Mouse (Mus musculus) myocyte (in vitro differentiated cells): ENCODE measurements around the gene Gm5615.

ENCODE experiments used
- CEBPB ChIP-seq: IDR thresholded peaks from 2 replicates; pipeline ENCODE4 v1.6.1; 2011; ENCODE audit warnings: mild to moderate bottlenecking, moderate library complexity; ENCODE audit not compliant: poor library complexity, insufficient read depth, severe bottlenecking
- MYOG ChIP-seq, 3 experiments: IDR thresholded peaks; one replicate each; pipeline ENCODE4 v1.6.1; 2011; ENCODE audit warnings: control low read depth in 2 of 3, low read depth in 2 of 3, mild to moderate bottlenecking in 2 of 3; ENCODE audit not compliant: insufficient read length in 2 of 3, control insufficient read depth in 1 of 3, insufficient read depth in 1 of 3
- POLR2A ChIP-seq: IDR thresholded peaks from one replicate; pipeline ENCODE4 v1.6.1; 2011; ENCODE audit warnings: low read depth, mild to moderate bottlenecking, control low read depth, moderate library complexity; ENCODE audit not compliant: insufficient read length
- POLR2AphosphoS2 ChIP-seq: IDR thresholded peaks from one replicate; pipeline ENCODE4 v1.6.1; 2011; ENCODE audit warnings: low read depth, control low read depth; ENCODE audit not compliant: insufficient read length
- SRF ChIP-seq: IDR thresholded peaks from one replicate; pipeline ENCODE4 v1.6.1; 2011; ENCODE audit warnings: low read depth; ENCODE audit not compliant: control insufficient read depth, insufficient read length
- TCF12 ChIP-seq: IDR thresholded peaks from one replicate; pipeline ENCODE4 v1.6.1; 2011; ENCODE audit warnings: mild to moderate bottlenecking, control low read depth; ENCODE audit not compliant: poor library complexity, insufficient read depth, severe bottlenecking
- TCF3 ChIP-seq: IDR thresholded peaks from one replicate; pipeline ENCODE4 v1.6.1; 2011; ENCODE audit warnings: low read depth, control low read depth; ENCODE audit not compliant: insufficient read length

DNA sequence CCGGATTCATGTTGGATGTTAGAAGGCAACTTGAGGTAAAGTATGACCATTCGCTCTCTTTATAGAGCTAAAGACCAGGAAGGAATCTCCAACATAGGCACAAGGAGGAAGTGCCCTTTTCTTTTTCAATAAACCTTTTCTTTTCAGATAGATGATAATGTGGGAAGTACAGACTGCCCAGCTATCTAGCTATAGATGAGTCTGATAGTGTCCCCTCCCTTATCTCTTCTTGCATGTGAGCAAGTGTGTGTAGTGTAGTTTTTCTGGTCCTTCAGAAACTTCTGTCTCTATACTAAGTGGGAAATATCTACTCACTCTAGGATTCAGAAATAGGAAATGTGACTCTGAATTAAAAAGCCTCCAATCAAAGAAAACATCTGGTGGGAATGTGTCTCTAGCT, at the start of gene Gm5615:
- TF ChIP-seq POLR2A (no peak), TCF3 (no peak), POLR2AphosphoS2 (no peak), TCF12 (no peak), CEBPB (no peak), MYOG (IDR thresholded peaks at IDR 0.05; ENCODE audit: control insufficient read depth in 1 of 3, insufficient read depth in 1 of 3, insufficient read length in 2 of 3, low read depth in 2 of 3) (no peak), SRF (no peak)
